Mouse (Mus musculus) brain, embryonic 18.5 days (tissue): ENCODE measurements at regions not wholly inside any gene's neighbourhood (a gene's known extent, or its start where the extent isn't known, plus 50 kb on each side); places are given as distances from the start of the nearest gene placed in this dataset.

Experiments
- DNase-seq: peaks from one replicate; pipeline ENCODE4 v3.0.0-alpha.2; 2012; ENCODE audit warnings: low read depth, low spot score

DNA sequence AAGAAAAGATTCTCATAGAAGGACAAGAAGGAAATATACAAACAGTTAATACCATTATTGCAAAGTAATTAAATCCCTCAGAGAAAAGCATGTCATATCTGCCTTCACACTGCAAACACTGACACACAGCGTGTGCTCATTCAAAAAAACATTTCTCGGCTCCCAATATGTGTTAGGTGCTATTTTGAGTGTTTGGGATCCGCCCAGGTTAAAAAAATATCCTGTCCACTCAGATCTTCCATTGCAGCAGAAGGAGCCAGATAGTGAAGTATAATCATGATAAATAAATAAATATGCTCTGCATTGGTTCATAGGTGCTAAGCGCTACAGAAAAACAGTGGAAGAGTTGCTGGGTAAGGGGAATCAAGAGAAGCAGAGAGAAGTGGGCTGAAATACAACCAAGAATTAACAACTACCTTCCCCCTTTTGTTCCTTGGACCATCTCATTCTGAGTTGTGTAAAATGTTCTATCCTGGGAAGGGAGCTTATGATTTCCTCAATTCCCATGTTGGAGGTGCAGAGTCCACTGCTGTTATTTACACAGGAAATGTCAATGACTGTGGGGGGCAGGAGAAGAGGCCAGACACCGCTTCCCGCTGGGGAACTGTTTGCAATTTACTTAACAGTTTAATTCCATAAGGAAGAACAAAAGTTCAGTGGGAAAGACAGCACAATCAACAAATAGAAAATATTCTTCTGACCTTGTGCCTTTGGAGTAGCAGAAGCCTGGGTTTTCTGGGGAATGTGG lies 139.9 kb downstream of the Tle1 start:
- no peak for DNase-seq

DNA sequence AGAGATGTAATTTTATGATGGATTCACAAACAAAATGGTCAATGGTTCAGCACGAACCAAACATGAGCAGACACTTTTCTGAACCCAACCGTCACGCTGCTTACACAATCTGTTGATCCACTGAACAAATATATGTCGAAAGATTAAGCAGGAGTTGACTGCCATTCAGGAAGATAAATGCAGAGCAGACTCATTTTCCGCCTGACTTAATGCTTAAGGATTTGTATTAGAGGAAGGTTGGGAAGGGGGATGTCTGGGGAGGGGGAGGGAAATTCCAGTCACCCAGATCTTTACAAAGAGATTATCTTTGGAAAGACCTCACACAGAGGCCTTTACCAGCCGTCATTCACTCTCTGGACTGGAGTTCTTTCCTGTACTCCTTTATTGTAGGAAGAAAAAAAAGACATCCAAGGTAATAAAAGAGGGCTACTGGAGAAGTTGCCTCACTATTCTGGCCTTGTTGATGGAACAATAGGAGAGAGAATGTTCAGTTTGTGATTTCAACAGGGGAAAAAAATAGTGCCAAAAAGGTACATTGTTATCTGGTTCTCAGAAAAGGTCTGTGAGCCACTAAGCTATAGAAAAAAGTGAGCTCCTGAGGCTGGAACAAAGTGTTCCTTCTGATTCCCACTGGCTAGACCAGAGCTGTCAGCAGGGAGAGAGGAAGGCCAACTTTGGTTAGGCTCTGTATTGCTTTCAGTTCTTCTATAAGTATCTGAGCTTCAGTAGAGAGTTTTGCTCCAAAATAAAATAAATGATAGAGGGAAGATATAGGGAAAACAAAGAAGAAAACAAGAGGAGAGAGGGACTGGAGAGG lies 150.9 kb downstream of the Tle1 start:
- DNase-seq, result no peak

DNA sequence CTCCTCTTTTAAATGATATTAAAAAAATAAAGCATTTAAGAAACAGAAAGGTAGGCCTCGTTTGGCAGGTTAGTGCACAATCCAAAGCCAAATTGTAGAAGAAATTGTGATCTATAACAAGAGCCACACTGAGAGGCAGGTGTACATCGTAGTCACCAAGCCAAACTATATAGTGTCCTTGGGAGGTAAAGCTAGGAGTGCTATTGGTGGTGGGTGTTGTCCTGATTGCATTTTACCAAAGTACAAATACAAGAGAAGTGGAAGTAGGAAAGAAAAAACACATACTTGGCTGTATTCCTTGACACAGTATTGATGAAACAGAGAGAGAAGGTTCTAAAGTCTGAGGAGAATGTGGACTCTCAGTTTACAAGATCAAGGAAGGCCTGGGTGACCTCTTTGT lies 178.6 kb downstream of the Tle1 start:
- no peak for DNase-seq

DNA sequence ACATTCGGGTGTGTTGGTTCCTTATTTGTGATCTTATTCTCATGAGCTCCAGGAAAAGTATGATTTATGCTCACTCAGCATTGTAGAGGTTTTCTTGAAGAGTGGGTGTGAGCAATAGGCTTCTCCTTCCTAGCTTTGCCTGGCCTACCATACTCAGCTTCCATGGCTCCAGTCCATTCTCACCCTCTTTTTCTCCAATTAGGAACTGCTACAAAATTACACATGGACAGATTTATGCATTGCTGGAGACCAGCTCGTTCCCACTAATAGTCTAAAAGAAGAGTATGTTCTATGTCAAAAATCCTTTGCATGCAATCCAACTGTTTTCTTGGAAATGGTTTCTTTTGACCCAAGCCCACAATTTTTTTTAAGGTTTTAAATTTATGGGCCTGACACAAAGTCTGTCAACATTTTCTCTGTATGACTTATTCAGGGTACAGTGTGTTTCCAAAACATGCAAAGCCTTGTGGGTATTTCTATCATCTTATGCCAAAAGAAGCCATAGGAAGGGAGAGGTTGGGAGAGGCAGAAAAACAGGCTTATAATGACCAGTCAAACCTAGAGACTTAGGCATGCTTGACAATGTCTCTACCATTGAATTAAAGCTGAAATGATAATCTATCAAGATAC lies 186.4 kb downstream of the Tle1 start:
- DNase-seq, result peak; percentile 10

GRCm38 (mm10) chr4:72013583-72013982 lies 187.1 kb downstream of the Tle1 start:
- no peak for DNase-seq

- no peak for DNase-seq
These were observed 190.4 kb downstream of the Tle1 start for GRCm38 (mm10) chr4:72010316-72010715.

DNA sequence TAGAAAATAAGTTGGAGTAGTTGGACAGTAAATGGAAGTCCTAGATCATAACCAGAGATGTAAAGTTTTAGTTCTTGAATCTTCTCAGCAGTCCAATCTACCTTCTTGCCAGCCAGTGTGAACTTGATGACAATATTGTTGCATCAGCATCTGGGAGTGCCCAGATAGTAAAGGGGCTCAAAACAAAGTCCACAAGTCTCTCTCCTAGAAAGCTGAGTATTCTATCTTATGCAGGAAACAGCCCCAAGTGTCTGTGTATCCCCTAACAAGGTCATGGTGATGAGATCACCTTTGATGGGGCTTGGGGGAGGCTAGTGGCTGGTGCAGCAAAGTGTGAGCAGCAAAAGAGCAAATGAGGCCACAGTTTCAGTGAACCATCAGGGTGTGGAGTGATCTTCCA lies 194.8 kb downstream of the Tle1 start:
- no peak for DNase-seq

GRCm38 (mm10) chr4:72001221-72001875 lies 199.4 kb downstream of the Tle1 start:
- DNase-seq, result no peak

- no peak for DNase-seq
These were observed 210.9 kb upstream of the Gm11232 start for GRCm38 (mm10) chr4:71968701-71969100.

GRCm38 (mm10) chr4:71953441-71953840 lies 195.7 kb upstream of the Gm11232 start:
- DNase-seq, result no peak

GRCm38 (mm10) chr4:71933240-71933986 lies 175.6 kb upstream of the Gm11232 start:
- DNase-seq, result peak; percentile 43

DNA sequence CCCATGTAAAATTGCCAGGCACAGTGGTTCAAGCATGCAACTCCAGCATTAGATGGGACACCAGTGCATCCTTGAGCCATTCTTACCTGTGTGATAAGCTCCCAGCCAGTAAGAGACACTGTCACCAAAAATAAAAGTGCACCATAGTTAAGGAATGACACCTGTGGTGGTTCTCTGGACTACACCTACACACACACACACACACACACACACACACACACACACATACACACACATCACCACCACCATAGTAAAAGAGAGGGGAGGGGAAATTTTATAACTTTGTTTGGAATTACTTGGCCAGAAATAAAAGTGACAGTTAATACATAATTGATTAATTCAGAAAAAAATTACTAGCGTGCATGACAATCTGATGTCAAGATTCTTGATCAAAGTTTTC lies 175.1 kb upstream of the Gm11232 start:
- DNase-seq, result no peak

DNA sequence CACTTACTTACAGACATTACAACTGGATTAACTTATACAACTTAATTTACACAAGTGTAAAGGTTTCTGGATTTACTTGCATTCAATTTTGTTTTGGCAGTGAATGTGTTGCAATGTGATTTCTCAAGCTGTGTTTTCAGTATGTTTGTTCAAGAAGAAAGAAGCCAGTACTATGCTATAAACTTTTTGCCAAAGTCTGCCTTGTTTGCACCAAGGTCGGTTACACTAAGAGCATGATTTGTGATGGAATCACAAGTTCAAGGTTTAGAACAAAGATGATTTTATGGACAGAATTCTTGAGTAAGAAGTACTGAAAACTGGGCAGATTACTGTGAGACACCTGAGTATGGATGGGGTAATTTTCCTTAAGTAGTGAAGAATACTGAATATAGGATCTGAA lies 153.8 kb upstream of the Gm11232 start:
- no peak for DNase-seq

- no peak for DNase-seq
These were observed 117.9 kb upstream of the Gm11232 start for GRCm38 (mm10) chr4:71875651-71876050.

DNA sequence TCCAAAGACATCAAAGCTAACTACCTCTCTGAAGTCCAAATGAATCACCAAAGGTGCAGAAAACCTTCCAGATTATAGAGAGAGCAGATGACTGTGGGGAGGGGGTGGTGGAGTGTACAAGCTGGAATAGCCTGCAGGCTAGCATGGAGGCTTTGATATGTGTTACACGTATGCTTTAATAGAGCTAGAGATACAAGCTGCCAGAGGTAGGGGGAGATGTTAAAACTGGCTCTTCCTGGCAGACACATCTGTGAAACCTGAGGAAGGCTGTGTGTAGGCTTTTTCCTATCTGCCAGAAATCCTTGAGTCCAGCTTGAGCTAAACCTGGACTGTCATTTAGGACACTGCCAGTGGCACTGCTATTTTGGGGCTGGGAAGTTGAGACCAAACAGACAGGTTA lies 109.2 kb upstream of the Gm11232 start:
- no peak for DNase-seq

- no peak for DNase-seq
These were observed 84.1 kb upstream of the Gm11232 start for GRCm38 (mm10) chr4:71841833-71842232.

DNA sequence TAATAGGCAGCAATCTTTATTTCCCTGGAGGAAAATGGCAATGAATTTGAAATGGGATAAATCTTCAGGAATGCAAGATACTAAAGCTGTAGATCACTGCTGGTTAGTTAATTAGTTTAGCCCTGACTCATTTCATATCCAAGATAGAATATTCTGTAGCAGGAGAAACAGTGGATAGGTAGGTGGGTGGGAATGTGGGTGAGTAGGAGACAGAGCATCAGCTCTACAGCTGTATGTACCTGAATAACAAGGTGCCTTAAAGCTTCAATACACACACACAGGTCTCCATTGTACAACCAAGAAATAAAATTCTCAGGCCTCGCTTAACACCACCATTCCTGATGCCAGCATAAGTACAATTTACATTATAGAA lies 83.0 kb upstream of the Gm11232 start:
- DNase-seq, result no peak

DNA sequence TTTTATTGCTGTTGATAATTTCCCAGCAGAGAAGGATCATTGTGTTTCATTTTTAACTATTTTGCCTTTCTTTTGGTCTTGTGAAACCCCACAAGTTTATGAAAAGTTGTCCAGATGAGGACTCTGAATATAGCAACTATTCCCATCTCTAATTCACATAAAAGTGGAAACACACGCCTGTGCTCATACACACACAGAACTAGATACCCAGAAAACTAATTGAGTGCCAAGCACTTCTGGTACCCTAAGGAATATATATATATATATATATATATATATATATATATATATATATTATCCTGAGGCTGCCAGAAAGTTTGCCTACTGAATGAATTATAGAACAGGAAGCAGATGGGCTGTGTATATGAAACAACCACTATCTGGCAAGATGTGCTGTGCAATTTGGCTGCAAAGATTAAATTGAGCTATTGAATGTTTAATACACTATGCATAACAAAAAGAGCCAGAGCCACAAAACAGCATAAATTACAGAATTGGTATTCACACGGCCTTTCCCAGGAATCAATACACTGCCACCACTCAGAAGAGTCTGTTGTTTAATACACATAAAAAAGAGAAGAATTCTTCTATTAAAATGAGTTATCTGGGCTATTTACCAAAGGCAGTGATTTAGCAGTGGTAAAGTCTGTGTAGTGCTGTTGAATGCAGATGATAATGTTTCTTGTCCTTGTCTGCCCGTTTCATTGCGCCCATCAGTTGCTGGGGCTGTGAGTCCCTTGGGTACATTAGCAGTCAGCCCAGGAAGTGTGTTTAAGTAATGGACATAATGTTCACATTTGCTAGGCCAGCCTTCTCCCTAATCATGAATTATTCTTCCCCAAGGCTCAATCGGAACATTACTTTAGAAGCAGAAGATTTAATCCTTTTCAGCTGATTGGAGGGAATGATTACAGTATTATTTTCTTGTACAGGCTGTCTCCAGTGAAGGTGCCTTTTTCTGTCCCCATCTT lies 82.3 kb upstream of the Gm11232 start:
- DNase-seq, result no peak

DNA sequence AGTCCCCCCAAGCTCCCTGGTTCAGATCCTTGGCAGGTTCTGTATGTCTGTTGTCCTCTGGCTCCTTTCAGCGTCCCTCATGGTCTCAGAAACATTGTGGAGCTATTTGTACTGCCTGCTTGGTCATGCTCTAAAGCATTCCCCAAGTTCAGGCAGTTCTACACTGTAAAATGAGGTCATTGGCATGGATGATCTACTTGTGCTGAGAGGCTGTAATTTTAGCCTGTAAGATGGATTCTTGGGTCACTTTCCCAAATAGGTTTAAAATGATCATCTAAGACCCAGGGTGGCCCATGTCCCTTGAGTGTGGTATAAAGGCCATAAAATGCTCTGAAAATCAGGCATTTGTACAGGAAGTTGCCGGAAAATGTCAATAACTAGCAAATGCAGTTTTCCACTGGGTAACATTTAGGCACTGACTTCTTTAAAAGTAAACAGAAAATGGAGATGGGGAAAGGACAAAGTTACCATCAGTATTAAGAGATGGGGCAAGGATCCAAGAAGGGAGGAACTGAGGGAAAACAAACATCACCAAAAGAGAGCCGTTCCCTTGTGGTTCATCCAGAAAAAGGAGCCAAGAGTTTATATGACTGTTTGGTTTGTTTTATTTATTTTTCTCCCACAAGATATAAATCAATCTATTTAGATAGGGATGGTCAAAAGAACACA lies 81.5 kb upstream of the Gm11232 start:
- no peak for DNase-seq

DNA sequence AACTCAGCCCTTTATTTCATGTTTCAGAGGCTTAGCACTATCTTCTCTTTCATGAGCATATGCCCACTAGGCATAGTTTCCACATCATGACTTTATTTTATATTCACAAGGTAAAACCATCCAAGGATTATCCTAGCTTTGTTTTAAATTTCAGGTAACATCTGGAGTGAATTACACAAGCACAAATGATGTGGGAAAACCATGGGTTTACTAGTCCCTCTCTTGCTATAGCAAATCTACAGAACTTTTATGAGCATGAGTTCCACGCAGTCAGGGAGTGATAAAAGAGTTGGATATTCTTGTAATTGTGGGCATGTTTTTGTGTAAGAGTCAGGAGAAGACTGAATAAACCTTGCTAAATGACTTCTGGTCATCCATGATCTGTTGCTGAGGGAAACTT lies 78.0 kb upstream of the Gm11232 start:
- DNase-seq, result no peak
